Mouse (Mus musculus) adrenal gland, adult 18-20 months (tissue): ENCODE measurements around the gene Tmem178b. TPM values are rescaled to one million over a fixed set of nuclear protein-coding genes. Genes with fewer than 3 reads are reported as not detected.

Experiments
- DNase-seq, 2 experiments: peaks; one replicate each; pipeline ENCODE4 v3.0.0; 2021 to 2022; ENCODE audit warnings: low spot score in 2 of 2
- total RNA-seq, 2 experiments: library from RNA; stranded (reverse); gene quantifications; 1 replicate in 1 of 2; 2 replicates in 1 of 2; pipeline ENCODE4 v1.2.3; 2021

Tmem178b gene
- total RNA-seq, 2 experiments from 2014 or later = 8.4 to 31.7 TPM

DNA sequence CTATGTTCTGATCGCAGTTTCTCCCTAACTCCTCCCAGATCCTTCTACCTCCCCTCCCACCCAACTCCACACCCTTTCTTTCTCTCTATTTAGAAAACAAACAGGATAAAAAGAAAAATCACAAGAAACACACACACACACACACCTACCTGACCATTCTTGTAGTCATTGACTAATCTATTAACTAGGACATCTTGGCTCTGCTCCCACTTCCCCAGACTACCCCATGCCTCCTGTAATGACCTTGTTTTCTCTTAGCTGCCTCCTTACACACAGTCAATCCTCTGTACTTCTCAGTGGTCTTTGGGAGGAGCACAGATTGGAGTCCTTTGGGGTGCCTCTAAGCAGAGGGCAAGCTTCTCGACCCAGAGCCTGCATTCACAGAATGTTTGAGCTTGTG lies 367.6 kb downstream of the Tmem178b start:
- no peak for DNase-seq

GRCm38 (mm10) chr6:40247398-40247946 lies 374.4 kb downstream of the Tmem178b start:
- DNase-seq = no peak

GRCm38 (mm10) chr6:40249939-40250338 lies 376.9 kb downstream of the Tmem178b start:
- no peak for DNase-seq

DNA sequence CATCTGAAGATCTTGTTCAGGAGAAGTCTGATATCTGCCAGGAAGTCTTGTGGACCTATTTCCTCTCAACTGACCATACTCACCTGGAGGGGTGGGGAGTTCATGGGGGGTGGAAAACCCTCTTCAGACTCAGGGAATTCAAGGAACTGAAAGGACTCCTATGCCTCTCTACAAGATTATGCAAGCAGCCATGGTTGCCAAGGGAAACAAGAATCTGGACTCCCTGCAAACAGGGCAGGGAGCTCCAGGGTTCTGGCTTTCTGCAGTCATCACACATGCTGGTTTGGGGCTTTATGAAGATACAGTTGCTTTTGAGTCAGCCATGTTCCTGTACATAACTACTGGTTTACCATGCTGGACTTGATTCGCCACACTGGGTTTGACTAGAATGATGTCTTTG lies 390.6 kb downstream of the Tmem178b start:
- no peak for DNase-seq

- no peak for DNase-seq
Measured at GRCm38 (mm10) chr6:40300707-40301106, 427.6 kb downstream of the Tmem178b start.

DNA sequence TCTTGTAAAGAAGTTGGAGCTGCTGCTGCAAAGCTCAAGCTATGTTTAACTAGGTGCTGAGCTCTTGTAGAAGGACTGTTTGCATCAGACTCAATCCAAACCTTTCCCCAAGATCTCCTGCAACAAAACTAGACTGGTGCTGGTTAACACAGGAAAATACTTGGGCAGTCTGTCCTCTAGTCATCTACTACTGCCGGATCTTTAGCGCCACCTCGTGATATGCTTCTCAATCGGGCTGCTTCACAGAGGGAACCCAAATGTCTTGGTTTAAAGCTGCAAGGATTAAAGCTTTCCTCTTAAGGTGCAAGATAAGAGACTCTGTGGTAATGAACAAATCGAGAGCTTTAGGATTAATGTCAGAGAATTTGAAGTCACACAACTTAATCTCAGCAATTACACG lies 430.3 kb downstream of the Tmem178b start:
- peak; percentile 33 to 38 for DNase-seq

Other genes with a start within 250 kb of the Tmem178b start
- gene Braf, start 147.8 kb upstream of the Tmem178b start, total RNA-seq = 10 to 100 TPM; 36.6 to 41.1 TPM
- gene Mrps33, start 62.3 kb upstream of the Tmem178b start, total RNA-seq = 10 to 100 TPM; 77.7 to 90.6 TPM